Mouse (Mus musculus) regulatory T cell (primary cell): Measurements from ENCODE around the gene 2210016L21Rik.

Source experiments
- in situ Hi-C: fragments of 300-600 bp; cut with MboI, MseI; formaldehyde crosslinking; loops from one replicate; pipeline ENCODE4 v1.15.1; 2025; ENCODE audit warnings: high pct_unique_total_duplicates

2210016L21Rik gene

DNA sequence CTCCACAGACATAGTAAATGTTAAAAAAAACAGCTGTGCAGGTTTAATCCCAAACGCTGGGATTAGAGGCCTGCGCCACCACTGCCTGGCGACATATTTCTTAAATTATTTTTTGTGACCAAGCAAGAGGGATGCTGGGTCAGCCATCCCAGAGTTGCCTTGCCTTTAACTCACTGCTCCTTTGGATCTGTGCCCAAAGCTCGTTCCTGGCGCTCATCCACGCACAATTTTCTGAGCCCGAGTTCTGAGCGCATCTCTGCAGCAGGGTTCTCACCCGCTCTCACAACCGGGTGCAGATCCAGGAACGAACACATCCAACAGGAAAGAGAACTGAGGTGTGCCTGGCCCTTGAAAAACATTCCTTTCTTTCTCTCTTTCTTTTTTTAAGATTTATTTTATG is 36.5 kb downstream of the 2210016L21Rik start:
- in situ Hi-C loops, result loop anchor here (5.0 kb wide), 1 partner anchor 99 kb away; no protein-coding TSS in a partner anchor

DNA sequence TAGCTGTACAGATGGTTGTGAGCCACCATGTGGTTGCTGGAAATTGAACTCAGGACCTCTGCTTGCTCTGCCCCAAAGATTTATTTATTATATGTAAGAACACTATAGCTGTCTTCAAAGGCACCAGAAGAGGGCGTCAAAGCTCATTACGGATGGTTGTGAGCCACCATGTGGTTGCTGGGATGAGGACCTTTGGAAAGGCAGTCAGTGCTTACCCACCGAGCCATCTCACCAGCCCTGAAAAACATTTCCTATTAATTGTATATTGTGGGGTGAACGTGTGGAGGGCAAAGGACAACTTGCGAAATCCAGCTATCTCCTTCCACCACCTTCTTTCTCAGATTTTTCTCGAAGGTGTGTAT is 36.9 kb downstream of the 2210016L21Rik start:
- in situ Hi-C loops, result loop anchor here (5.0 kb wide), 1 partner anchor 98 kb away; no protein-coding TSS in a partner anchor

DNA sequence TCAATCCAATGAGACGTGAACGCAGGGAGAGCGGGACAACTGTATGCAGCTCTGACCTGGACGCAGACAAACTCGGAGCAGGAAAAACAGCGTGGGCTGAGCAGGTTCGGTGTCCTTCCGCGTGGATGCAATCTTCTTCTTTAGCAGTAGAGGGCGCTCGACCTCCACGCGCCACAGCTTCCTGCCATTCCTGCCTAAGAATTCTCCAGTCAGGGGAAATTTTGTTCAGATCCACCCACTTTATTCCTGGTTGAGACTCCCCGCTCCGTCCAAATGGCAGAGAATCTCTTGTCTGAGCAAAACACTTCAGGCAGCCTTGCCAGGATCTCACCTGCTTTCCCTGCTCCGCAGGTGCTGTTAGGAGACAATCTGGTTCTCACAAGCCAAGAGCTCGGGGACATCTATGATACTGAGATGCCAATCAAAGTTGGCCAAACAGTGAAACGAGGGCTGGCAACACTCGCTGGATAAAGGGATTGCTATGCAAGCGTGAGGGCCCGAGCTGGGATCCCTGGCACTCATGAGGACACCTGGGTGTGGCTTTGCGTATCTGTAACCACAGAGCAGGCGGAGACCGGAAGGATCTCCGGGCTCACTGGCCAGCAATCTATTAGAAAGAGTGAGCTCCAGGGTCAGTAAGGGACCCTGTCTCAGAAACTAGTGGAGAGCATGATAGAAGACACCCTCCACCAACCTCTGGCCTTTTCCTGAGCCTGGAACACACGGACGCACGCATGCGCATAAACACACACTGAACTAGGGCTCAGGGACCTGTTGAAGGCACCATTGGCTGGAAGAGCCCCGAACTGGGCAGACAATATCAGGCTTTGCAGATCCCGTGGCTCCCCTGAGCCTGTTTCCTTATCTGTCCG is 37.5 kb downstream of the 2210016L21Rik start:
- in situ Hi-C loops, result loop anchor here (5.0 kb wide), 1 partner anchor 98 kb away; no protein-coding TSS in a partner anchor

DNA sequence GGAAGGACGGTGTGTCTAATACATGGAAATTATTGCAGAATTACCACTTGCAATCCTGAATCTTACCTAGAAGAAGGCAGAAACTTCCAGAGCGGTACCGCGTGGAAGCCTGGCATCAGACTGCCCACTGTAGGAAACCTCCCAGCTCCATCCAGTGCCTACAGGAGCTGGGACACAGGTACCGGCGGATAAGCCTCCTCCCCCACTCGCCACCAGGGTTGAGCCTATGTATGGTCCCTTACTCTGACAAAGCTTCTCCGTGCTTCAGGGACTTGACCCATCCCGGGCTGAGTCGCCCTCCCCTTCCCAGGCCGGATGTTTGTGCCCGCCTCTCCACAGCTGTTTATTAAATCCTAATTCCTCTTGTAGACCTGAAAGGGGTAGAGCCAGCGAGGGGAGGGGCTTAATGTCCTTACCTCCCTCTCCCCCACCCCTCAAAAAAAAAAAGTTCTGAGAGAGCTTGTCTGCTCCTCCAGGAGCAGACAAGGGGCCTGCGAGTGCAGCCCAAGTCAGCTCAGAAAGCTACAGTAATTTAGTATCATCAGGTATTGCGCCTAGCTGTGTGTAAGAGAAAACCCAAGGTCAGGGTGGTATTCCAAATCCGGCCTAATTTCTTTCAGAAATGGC is 38.3 kb downstream of the 2210016L21Rik start:
- in situ Hi-C loops, result no loop called here

DNA sequence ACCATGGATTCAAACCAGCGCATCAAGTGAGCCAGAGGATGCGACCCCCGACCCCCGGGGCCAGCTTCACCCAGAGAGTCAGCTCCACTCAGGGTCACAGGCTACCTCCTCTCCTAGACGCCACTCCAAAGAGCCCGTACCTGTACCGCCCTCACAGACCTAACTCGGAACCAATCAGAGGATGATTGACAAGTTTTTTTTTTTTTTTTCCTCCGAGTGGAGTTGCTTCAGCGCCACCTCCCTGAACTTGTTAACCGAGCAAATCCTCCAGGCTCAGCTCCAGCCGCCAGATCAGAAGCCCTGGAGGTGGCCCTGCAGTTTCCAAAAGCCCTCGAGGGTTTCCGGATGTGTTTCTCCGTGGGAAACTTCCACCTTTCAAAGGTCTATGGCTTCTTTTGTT is 40.0 kb downstream of the 2210016L21Rik start:
- in situ Hi-C loops, result no loop called here

DNA sequence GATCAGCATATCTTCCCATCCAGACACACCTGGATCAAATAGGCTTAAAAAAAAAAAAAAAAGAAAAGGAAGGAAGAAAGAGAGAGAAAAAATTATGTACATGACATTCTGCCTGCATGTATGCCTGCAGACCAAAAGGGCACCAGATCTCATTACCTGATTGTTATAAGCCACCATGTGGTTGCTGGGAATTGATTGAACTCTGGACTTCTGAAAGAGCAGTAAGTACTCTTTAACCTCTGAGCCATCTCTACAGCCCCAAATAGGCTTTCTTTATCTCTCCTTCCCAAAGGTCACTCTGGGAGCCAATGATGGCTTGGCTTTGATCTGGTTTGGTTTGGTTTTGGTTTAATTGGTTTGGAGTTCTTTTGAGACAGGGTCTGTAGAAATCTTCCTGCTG is 43.1 kb downstream of the 2210016L21Rik start:
- in situ Hi-C loops, result no loop called here

DNA sequence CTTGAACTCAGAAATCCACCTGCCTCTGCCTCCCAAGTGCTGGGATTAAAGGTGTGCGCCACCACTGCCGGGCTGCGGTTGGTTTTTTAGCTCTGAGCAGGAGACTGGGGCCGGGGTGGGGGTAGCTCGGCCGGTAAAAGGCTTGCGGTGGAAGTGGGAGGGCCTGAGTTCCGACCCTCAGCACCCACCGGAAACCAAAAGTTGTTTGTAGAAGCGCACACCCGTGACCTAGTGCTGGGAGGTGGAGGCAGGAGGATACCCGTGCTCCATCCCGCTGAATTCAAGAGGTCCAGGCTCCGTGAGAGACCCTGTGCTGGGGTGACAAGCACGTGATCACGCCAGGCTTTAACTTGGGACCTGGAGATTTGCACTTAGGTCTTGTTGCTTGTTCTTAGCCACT is 54.5 kb downstream of the 2210016L21Rik start:
- in situ Hi-C loops, result no loop called here

DNA sequence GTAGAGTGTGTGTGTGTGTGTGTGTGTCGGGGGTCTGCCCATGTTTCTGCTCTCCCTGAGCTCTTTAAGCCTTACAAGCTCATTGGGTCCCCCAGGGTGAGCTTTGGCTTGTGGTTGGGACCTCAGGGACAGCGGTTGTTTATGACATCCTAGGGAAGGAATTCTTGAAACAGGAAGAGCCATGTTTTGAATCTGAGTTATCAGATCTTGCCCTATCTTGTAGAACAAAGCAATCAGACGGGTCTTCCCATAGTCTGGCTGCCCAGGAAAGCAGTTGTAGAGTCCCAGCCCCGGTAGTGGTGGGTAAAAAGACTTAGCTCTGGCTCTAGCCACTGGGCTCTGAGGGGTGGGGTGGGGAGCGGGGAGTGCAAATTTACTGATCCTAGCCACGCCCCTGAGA is 55.4 kb downstream of the 2210016L21Rik start:
- in situ Hi-C loops, result no loop called here
